Mouse (Mus musculus) limb, embryonic 11.5 days (tissue): ENCODE results near the gene Tor1aip2. TPM values are rescaled to one million over a fixed set of nuclear protein-coding genes. Genes with fewer than 3 reads are reported as not detected.
A peak's percentile ranks its signal among the peaks of the same experiment; 100 is the strongest.

Experiments
- ATAC-seq: fragments of 200-750 bp; cut with Nextera tagmentation; 2 replicates; pipeline ENCODE4 v1.8.0; 2017; ENCODE audit warnings: low read depth; ENCODE audit not compliant: insufficient number of reproducible peaks, low FRiP score, low TSS enrichment
- DNase-seq: peaks from one replicate; pipeline ENCODE4 v3.0.0-alpha.2; 2015; ENCODE audit warnings: low spot score
- H3K27ac ChIP-seq: fragments of 300-500 bp; sonication (generic); replicated peaks from 2 replicates; pipeline ENCODE4 v1.5.1; 2014; ENCODE audit warnings: low read depth, mild to moderate bottlenecking, low read length
- H3K27me3 ChIP-seq: fragments of 300-500 bp; sonication (generic); 2 replicates; pipeline ENCODE4 v1.6.1; 2014; ENCODE audit warnings: mild to moderate bottlenecking, low read length, mixed read lengths; ENCODE audit not compliant: control insufficient read depth, insufficient read depth
- H3K36me3 ChIP-seq: fragments of 300-500 bp; sonication (generic); 2 replicates; pipeline ENCODE4 v1.6.1; 2014; ENCODE audit warnings: mild to moderate bottlenecking, low read length, moderate library complexity, mixed read lengths; ENCODE audit not compliant: control insufficient read depth, insufficient read depth
- H3K4me1 ChIP-seq: fragments of 300-500 bp; sonication (generic); 2 replicates; pipeline ENCODE4 v1.6.1; 2014; ENCODE audit warnings: low read length, mixed read lengths; ENCODE audit not compliant: control insufficient read depth, insufficient read depth
- H3K4me2 ChIP-seq: fragments of 300-500 bp; sonication (generic); 2 replicates; pipeline ENCODE4 v1.6.1; 2014; ENCODE audit warnings: low read depth, mild to moderate bottlenecking, moderate library complexity; ENCODE audit not compliant: severe bottlenecking
- H3K4me3 ChIP-seq: fragments of 300-500 bp; sonication (generic); 2 replicates; pipeline ENCODE4 v1.5.1; 2014; ENCODE audit warnings: low read depth, low read length
- H3K9ac ChIP-seq: fragments of 300-500 bp; sonication (generic); 2 replicates; pipeline ENCODE4 v1.6.1; 2014; ENCODE audit warnings: mild to moderate bottlenecking, low read length
- H3K9me3 ChIP-seq: fragments of 300-500 bp; sonication (generic); 2 replicates; pipeline ENCODE4 v1.6.1; 2016; ENCODE audit warnings: low read length; ENCODE audit not compliant: control insufficient read depth
- WGBS: fragments of 180-500 bp; shearing (Covaris S2); extraction: QIAGEN DNeasy Blood & Tissue Kit; methylation state at CpG from one replicate; pipeline ENCODE4 v1.1.7; 2014; 5-methylcytosine and 5-hydroxymethylcytosine counted together
- polyA plus RNA-seq: library from polyadenylated mRNA; unstranded; fragments of >200 nt; fragmentation: Nextera tagmentation; extraction: Ambion mirVana; gene quantifications from 2 replicates; pipeline ENCODE4 v1.2.1, GENCODE M21; 2014

The Tor1aip2 gene
- polyA plus RNA-seq, 1 experiment from 2014 or later = 130 TPM

DNA sequence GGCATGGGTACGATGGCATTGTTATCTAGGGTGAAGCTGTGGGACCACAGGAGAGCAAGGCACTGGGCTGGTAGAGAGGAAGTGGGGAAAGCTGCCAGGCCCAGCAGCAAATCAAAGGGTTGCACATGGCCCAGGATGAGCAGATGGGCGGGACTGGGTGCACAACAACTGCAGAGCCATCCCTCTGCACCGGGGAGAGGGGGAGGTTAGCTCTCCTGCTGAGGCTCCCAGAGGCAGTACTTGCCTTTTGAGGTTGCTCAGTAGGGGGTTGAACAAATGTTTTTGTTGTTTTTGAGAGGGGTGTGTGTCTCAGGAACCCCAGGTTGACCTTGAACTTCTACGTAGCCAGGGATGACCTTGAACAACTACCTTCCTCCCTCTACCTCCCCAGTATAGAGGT is 41.3 kb downstream of the Tor1aip2 start:
- Histone ChIP-seq H3K4me1 (no peaks in the 10 kb centered on the region), H3K36me3 (no peaks in the 10 kb centered on the region), H3K4me2 (no peak overlapping the region), H3K4me3 (no peak overlapping the region), H3K9me3 (no peaks in the 10 kb centered on the region), H3K27ac (no peak overlapping the region), H3K27me3 (no peaks in the 10 kb centered on the region), H3K9ac (no peak overlapping the region)
- DNase-seq = no peak
- 61% methylated on average over 4 of the region's 4 CpGs for WGBS
- ATAC-seq = no peak

DNA sequence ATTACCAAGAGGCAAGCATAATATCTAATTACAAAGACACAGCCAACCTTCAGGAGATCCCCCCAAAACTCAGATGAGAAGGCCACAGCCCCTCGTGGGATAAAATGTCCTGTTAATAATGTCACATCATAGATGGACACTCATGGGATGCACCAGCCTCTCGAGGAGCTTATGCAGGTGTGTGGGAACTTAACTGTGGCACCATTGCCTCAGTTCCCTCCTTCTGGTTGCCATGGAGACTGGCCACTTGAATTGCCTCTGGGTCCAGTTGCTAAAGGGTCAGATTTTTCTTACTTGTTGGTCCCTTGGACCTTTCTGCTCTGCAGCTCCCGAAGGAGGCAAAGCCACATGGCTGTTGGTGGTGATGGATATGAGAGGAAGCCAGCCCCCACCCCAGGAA is 42.5 kb downstream of the Tor1aip2 start:
- H3K9ac ChIP-seq = no peak overlapping the region
- H3K36me3 ChIP-seq = no peaks in the 10 kb centered on the region
- no peak overlapping the region for H3K4me3 ChIP-seq
- no peaks in the 10 kb centered on the region for H3K9me3 ChIP-seq
- H3K4me1 ChIP-seq = no peaks in the 10 kb centered on the region
- H3K4me2 ChIP-seq = no peak overlapping the region
- ATAC-seq (no peak), DNase-seq (no peak)
- 66% methylated on average over 3 of the region's 3 CpGs for WGBS
- no peaks in the 10 kb centered on the region for H3K27me3 ChIP-seq
- no peak overlapping the region for H3K27ac ChIP-seq

DNA sequence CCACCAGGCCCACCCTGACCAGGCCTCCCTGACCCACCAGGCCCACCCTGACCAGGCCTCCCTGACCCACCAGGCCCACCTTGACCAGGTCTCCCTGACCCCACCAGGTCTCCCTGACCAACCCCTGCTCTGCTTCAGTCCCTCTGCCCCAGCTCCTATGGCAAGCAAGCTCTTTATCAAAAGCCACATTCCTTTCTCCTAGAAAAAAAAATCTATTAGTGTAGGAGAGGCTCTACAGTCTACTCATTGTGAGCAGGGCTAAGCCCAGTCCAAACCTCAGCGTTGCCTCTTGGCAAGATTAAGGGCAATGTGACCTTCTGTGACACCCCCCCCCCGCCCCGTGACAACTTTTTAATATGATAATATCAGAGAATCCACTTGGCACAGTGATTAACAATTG is 49.4 kb downstream of the Tor1aip2 start:
- no peak for ATAC-seq
- no peak overlapping the region for H3K27ac ChIP-seq
- 77% methylated on average over 3 of the region's 3 CpGs for WGBS

DNA sequence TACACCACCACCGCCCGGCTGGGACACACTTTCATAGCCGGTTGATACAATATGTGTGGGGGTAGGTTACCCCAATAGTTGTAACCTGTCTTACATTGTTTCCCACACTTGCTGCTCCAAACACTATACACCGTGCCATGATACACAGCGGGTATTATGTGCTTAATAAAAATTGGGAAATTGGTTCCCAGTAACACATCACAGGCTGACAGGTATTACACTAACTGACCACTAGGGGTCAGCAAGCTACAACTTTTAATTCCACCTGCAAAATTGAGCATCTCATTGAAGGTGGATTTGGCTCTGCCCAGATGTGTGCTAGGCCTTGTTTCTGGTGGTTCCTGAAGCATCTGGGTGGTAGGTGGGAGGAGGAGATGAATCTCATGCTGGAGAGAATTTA is 50.6 kb downstream of the Tor1aip2 start:
- no peaks in the 10 kb centered on the region for H3K9me3 ChIP-seq
- no peak overlapping the region for H3K9ac ChIP-seq
- DNase-seq = peak; percentile 42
- no peaks in the 10 kb centered on the region for H3K27me3 ChIP-seq
- no peak overlapping the region for H3K4me2 ChIP-seq
- H3K4me3 ChIP-seq = no peak overlapping the region
- WGBS = 54% methylated on average over 5 of the region's 5 CpGs
- peaks cover 9% of the 10 kb centered on the region for H3K4me1 ChIP-seq
- H3K36me3 ChIP-seq = no peaks in the 10 kb centered on the region
- no peak overlapping the region for H3K27ac ChIP-seq
- ATAC-seq = no peak

More for the DNA sequence above, 49.4 kb downstream of the Tor1aip2 start:
- H3K36me3 ChIP-seq = no peaks in the 10 kb centered on the region
- H3K9ac ChIP-seq = no peak overlapping the region
- no peaks in the 10 kb centered on the region for H3K9me3 ChIP-seq
- H3K4me2 ChIP-seq = no peak overlapping the region
- DNase-seq = no peak
- H3K27me3 ChIP-seq = no peaks in the 10 kb centered on the region
- no peak overlapping the region for H3K4me3 ChIP-seq
- peaks cover 1% of the 10 kb centered on the region for H3K4me1 ChIP-seq

DNA sequence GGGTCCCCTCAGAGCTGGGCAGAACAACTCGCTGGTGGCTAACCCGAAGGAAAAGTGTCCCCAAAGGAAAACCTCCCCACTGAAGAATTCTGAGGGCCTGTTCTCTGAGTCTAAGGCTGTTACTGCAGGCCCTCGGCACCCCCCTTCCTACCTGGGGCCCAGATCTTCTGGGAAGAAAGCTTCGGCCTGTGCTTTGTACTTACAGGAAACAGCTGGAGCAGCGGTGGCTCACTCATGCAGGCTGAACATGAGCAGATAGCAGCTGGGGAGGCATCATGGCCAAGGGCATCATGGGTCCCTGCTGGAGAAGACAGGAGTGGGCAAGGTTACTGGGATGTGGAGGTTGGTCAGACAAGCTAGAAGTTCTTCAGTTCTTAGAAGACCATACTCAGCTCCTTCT is 52.4 kb downstream of the Tor1aip2 start:
- no peak overlapping the region for H3K27ac ChIP-seq
- ATAC-seq (no peak), DNase-seq (no peak)

DNA sequence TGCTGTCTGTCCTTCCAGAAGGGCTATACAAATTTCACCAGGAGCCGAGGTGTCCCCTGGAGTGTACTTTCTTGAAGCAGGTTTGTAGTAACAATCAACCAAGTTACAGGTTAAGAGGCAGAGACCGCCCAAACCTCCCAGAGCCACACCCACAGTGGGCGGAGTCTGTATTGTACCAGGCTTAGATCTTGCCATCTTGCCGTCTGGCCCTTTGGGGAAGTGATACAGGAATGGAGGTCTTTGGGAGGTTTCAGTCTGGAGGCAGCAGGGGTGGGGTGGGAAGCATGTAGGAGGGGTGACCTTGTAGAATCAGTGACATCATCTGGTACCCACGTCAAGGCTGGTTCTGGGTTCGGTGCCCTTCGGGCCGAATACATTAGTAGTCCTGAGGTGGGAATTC is 54.4 kb downstream of the Tor1aip2 start:
- Histone ChIP-seq H3K27ac (no peak overlapping the region), H3K4me3 (no peak overlapping the region), H3K9me3 (no peaks in the 10 kb centered on the region), H3K4me2 (no peak overlapping the region), H3K4me1 (peaks cover 9% of the 10 kb centered on the region), H3K9ac (no peak overlapping the region), H3K36me3 (no peaks in the 10 kb centered on the region), H3K27me3 (no peaks in the 10 kb centered on the region)
- 73% methylated on average over 8 of the region's 8 CpGs for WGBS
- ATAC-seq (no peak), DNase-seq (peak; percentile 41)

More for the DNA sequence above, 52.4 kb downstream of the Tor1aip2 start:
- H3K36me3 ChIP-seq = no peaks in the 10 kb centered on the region
- H3K4me1 ChIP-seq = peaks cover 9% of the 10 kb centered on the region
- no peaks in the 10 kb centered on the region for H3K9me3 ChIP-seq
- peak overlapping the region; percentile 18; the same call in 1 of the 2 replicates for H3K9ac ChIP-seq
- H3K4me3 ChIP-seq = no peak overlapping the region
- no peak overlapping the region for H3K4me2 ChIP-seq
- WGBS = 72% methylated on average over 5 of the region's 5 CpGs
- H3K27me3 ChIP-seq = no peaks in the 10 kb centered on the region

DNA sequence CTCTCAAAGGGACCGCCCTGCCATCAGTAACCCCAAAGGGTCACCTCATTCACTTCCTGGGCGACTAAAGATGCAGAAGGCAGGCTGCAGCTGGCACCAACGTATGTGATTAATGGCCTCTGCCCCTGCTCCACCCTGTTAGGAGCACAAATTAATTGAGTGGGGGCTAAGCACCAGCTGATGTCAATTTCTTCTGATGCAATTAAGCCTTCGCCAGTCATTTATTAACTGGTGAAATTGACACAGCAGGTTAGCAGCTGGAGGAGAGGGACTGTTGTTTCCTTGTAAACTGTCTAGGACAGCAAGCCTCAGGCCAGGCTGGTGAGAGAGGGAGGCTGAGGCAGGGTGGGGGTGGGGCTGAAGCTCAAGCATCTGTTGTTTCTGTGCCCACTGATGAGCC is 54.8 kb downstream of the Tor1aip2 start:
- peak; percentile 42 for DNase-seq
- Histone ChIP-seq H3K4me3 (no peak overlapping the region), H3K4me1 (peaks cover 9% of the 10 kb centered on the region), H3K27ac (no peak overlapping the region), H3K27me3 (no peaks in the 10 kb centered on the region), H3K4me2 (no peak overlapping the region), H3K9me3 (no peaks in the 10 kb centered on the region), H3K36me3 (no peaks in the 10 kb centered on the region), H3K9ac (no peak overlapping the region)
- 23% methylated on average over 4 of the region's 4 CpGs for WGBS
- no peak for ATAC-seq

DNA sequence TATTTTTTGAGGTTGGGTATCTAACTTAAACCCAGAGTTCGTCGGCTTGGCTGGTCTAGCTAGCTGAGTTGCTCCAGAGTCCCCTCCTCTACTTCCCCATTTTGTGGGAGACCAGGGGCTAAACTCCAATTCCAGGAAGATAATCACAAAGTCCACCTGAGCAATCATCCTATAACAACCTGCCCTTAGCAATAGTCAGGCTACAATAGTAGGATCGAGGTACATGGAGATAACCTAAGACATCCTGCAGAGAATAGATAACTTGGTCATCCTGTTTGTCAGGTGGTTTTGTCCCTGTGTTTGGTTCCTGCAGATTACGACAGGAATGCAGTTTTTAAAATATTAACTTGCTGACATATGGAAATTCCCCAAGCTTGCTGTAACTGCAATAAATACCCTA is 56.6 kb downstream of the Tor1aip2 start:
- Histone ChIP-seq H3K9me3 (no peaks in the 10 kb centered on the region), H3K36me3 (no peaks in the 10 kb centered on the region), H3K27me3 (no peaks in the 10 kb centered on the region), H3K4me2 (no peak overlapping the region), H3K9ac (no peak overlapping the region), H3K4me3 (no peak overlapping the region), H3K27ac (no peak overlapping the region), H3K4me1 (peaks cover 9% of the 10 kb centered on the region)
- 88% methylated on average over 4 of the region's 4 CpGs for WGBS
- DNase-seq (no peak), ATAC-seq (no peak)

DNA sequence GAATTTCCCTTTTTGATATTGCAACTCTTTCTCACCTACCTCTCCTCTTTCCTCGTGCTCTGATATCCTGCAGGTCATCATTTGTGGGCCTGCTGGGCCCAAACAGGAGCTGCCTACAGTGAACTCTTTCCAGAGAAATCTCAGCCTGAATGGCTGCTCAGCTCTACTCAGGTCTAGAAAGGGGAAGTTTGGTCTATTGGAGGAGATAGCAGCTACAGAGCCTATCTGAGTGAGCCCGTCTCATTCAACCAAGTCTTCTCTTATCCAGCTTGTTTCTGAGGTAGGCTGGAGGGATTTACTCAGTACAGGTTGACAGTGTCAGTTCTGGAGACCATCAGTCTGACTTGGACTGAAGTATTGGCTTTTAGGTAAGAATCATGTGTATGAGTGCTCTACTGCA is 68.6 kb downstream of the Tor1aip2 start:
- H3K9me3 ChIP-seq = peaks cover 5% of the 10 kb centered on the region; the same call in 1 of the 2 replicates
- H3K4me3 ChIP-seq = no peak overlapping the region
- no peaks in the 10 kb centered on the region for H3K27me3 ChIP-seq
- WGBS = 90% methylated on average over 2 of the region's 2 CpGs
- DNase-seq = no peak
- H3K4me2 ChIP-seq = no peak overlapping the region
- no peak overlapping the region for H3K27ac ChIP-seq
- ATAC-seq = no peak
- no peaks in the 10 kb centered on the region for H3K36me3 ChIP-seq
- no peaks in the 10 kb centered on the region for H3K4me1 ChIP-seq
- H3K9ac ChIP-seq = no peak overlapping the region
